Mouse (Mus musculus): ENCODE measurements around the gene Fndc8. TPM values are rescaled to one million over a fixed set of nuclear protein-coding genes. Genes with fewer than 3 reads are reported as not detected.

Fndc8 gene
- polyA plus RNA-seq, 1 experiment = 0.08 TPM

DNA sequence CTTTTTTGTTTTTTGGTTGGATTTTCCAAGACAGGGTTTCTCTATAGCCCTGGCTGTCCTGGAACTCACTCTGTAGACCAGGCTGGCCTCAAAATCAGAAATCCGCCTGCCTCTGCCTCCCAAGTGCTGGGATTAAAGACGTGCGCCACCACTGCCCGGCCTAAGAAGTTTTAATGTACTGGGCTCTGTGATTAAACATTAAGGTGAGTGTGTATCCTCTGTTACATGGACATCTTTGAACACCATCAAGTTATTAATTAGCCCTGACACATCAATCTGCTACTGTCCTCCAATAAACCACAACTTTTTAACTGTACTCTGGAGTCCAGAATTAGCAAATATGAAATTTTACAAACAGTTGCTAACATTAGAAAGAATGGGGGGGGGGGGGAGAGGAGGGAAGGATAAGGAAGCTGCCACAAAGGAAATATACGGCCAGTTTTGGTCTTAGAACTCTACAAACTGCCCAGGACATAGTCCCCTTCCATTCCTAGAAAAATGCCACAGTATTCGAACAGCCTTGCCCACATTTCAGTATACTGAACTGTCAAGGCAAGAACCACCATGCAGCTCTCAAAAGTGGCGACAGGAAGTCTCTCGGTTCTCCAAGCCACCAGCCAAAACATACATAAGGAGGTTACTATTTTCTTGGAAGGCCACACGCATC is 22.3 kb upstream of the Fndc8 start:
- no peaks in the 10 kb centered on the region for H3K79me2 ChIP-seq (ENCODE audit: control insufficient read depth, insufficient read depth)
- no peaks in the 10 kb centered on the region for H3K79me3 ChIP-seq (ENCODE audit: low read depth)
- no peaks in the 10 kb centered on the region for H3K36me3 ChIP-seq (ENCODE audit: control insufficient read depth, insufficient read depth)
- no peak overlapping the region for H3ac ChIP-seq (ENCODE audit: control insufficient read depth, insufficient read length, low read depth)
- no peak for TF ChIP-seq CTCF (IDR thresholded peaks at IDR 0.05; ENCODE audit: control insufficient read depth, insufficient read depth, insufficient read length)
- no peak for TF ChIP-seq MAX (IDR thresholded peaks at IDR 0.05)
- no peak for TF ChIP-seq CEBPB (IDR thresholded peaks at IDR 0.05; ENCODE audit: low read depth)
- TF ChIP-seq MYOD1 (IDR thresholded peaks at IDR 0.05; ENCODE audit: control insufficient read depth, insufficient read length, low read depth) = no peak
- no peak for TF ChIP-seq MYOG (IDR thresholded peaks at IDR 0.05; ENCODE audit: control insufficient read depth, extremely low read depth, insufficient read length)
- no peak for TF ChIP-seq USF1 (IDR thresholded peaks at IDR 0.05; ENCODE audit: low read depth)
- TF ChIP-seq FOSL1 (IDR thresholded peaks at IDR 0.05; ENCODE audit: insufficient read depth, low read length, poor library complexity, severe bottlenecking) = no peak
- no peak overlapping the region for H3K4me3 ChIP-seq (ENCODE audit: insufficient read depth, poor library complexity, severe bottlenecking)
- H3K27me3 ChIP-seq (ENCODE audit: control insufficient read depth, insufficient read depth, insufficient read length) = no peaks in the 10 kb centered on the region

DNA sequence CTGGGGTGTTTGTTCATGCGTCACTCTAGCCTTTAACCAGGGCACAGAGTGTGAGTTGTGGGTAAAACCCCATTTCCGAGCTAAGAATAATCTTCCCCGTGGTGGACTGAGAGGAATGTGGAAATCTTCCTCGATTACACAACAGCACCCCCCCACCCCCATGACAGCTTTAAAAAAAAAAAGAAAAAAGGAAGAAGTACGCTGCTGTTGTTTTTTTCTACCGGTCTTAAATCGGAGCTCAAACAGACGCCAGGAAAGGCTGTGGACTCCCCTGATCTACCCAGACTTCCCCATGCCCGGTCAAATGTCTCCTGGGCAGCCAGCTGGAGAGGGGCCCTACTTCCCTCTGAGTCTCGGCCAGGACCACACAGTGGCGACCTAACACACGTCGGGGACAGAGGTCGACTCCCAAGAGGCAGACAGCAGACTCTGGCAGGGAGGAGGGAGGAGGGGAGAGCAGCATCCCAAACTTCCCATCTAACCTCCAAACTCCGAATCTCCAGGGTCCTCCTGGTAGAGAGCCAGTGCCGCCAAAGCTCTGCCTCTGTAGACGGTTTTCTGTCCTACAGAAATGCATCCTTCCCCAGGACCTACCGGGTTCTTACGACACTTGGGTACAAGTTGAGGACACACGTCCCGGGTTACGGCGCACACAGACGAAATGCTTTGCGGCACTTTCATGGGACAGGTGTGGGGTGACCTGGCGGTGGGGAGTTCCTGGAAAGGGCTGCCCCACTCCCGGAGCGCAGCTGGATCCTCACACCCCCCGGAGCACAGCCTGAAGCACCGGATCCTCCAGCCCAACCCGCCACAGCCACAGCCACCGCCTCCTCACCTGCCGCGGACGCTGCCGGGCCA is 21.5 kb upstream of the Fndc8 start:
- Histone ChIP-seq H3K36me3 (ENCODE audit: control insufficient read depth, insufficient read depth) (no peaks in the 10 kb centered on the region), H3ac (ENCODE audit: control insufficient read depth, insufficient read length, low read depth) (peak overlapping the region; percentile 77), H3K4me3 (ENCODE audit: insufficient read depth, poor library complexity, severe bottlenecking) (peak overlapping the region; percentile 59), H3K79me2 (ENCODE audit: control insufficient read depth, insufficient read depth) (no peaks in the 10 kb centered on the region), H3K79me3 (ENCODE audit: low read depth) (no peaks in the 10 kb centered on the region), H3K27me3 (ENCODE audit: control insufficient read depth, insufficient read depth, insufficient read length) (no peaks in the 10 kb centered on the region)
- no peak for TF ChIP-seq FOSL1 (IDR thresholded peaks at IDR 0.05; ENCODE audit: insufficient read depth, low read length, poor library complexity, severe bottlenecking)
- no peak for TF ChIP-seq MYOD1 (IDR thresholded peaks at IDR 0.05; ENCODE audit: control insufficient read depth, insufficient read length, low read depth)
- TF ChIP-seq USF1 (IDR thresholded peaks at IDR 0.05; ENCODE audit: low read depth) = no peak
- no peak for TF ChIP-seq MYOG (IDR thresholded peaks at IDR 0.05; ENCODE audit: control insufficient read depth, extremely low read depth, insufficient read length)
- no peak for TF ChIP-seq CEBPB (IDR thresholded peaks at IDR 0.05; ENCODE audit: low read depth)
- no peak for TF ChIP-seq MAX (IDR thresholded peaks at IDR 0.05)
- TF ChIP-seq CTCF (IDR thresholded peaks at IDR 0.05; ENCODE audit: control insufficient read depth, insufficient read depth, insufficient read length) = no peak

DNA sequence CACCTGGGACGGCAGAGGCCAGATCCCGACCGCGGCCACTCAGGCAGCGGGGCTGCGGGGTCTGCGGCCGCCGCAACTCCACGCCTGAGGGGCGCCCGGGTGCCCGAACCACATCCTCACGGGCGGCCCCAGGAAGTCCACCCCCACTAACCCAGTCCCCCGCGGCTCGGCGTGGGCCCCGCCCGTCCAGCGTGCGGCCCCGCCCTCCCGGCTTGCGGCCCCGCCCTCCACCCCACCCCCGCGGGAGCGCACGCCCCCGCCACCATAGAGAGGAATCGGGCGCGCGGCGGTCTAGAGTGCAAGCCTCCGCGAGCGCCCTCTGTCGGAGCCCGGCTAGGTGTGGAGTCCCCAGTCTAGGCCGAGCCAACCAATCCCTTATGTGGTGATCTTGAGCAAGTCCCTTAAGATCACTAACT is 20.9 kb upstream of the Fndc8 start, which contains the start of gene Rffl:
Gene Rffl (minus strand): TSS at position 180 of the 416 bp plus-strand sequence.
- no peak for TF ChIP-seq CEBPB (IDR thresholded peaks at IDR 0.05; ENCODE audit: low read depth)
- TF ChIP-seq CTCF (IDR thresholded peaks at IDR 0.05; ENCODE audit: control insufficient read depth, insufficient read depth, insufficient read length) = peak; percentile 77
- no peak for TF ChIP-seq MYOD1 (IDR thresholded peaks at IDR 0.05; ENCODE audit: control insufficient read depth, insufficient read length, low read depth)
- H3K4me3 ChIP-seq (ENCODE audit: insufficient read depth, poor library complexity, severe bottlenecking) = peak within 1 kb of the TSS; percentile 59
- no peaks in the 10 kb centered on the region for H3K27me3 ChIP-seq (ENCODE audit: control insufficient read depth, insufficient read depth, insufficient read length)
- H3K79me3 ChIP-seq (ENCODE audit: low read depth) = no peaks in the 10 kb centered on the region
- H3K36me3 ChIP-seq (ENCODE audit: control insufficient read depth, insufficient read depth) = no peaks in the 10 kb centered on the region
- peak within 1 kb of the TSS; percentile 77 for H3ac ChIP-seq (ENCODE audit: control insufficient read depth, insufficient read length, low read depth)
- H3K79me2 ChIP-seq (ENCODE audit: control insufficient read depth, insufficient read depth) = no peaks in the 10 kb centered on the region

DNA sequence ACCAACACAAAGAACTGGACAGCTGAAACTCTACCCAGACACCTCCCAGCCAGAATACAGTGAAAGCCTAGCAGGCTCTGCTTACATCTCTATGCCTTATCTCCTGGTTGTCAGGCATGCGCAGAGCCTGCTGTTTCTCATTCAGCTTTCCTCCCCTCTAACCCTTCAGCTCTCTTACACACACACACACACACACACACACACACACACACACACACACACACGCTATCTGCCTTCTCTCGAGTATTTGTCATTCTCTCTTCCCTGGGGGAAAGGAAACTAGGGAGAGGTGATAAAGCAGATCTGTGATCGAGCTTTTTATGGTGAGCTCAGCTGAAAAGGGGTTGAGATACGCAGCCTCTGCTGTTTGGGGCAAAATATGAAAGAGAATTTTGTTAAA is 17.0 kb upstream of the Fndc8 start:
- H3K36me3 ChIP-seq (ENCODE audit: control insufficient read depth, insufficient read depth) = no peaks in the 10 kb centered on the region
- no peak for TF ChIP-seq FOSL1 (IDR thresholded peaks at IDR 0.05; ENCODE audit: insufficient read depth, low read length, poor library complexity, severe bottlenecking)
- TF ChIP-seq CTCF (IDR thresholded peaks at IDR 0.05; ENCODE audit: control insufficient read depth, insufficient read depth, insufficient read length) = no peak

DNA sequence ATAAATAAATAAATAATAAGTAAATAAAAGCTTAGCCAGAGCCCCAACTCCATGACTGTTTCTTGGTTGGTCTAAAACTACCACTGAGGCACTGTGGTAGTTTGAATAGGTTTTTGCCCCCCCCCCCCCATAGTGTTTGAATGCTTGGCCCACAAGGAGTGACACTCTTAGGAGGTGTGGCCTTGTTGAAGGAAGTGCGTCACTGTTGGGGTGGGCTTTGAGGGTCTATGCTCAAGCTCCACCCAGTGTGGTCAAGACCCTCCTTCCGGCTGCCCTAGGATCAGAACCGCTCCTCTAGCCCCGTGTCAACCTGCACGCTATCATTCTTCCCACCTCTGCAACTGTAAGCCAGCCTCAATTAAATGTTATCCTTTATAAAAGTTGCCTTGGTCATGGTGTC is 16.3 kb upstream of the Fndc8 start:
- H3K79me3 ChIP-seq (ENCODE audit: low read depth) = no peaks in the 10 kb centered on the region
- no peaks in the 10 kb centered on the region for H3K36me3 ChIP-seq (ENCODE audit: control insufficient read depth, insufficient read depth)
- H3K79me2 ChIP-seq (ENCODE audit: control insufficient read depth, insufficient read depth) = no peaks in the 10 kb centered on the region
- no peaks in the 10 kb centered on the region for H3K27me3 ChIP-seq (ENCODE audit: control insufficient read depth, insufficient read depth, insufficient read length)
- TF ChIP-seq FOSL1 (IDR thresholded peaks at IDR 0.05; ENCODE audit: insufficient read depth, low read length, poor library complexity, severe bottlenecking) (no peak), CEBPB (IDR thresholded peaks at IDR 0.05; ENCODE audit: low read depth) (no peak)
- no peak overlapping the region for H3K4me3 ChIP-seq (ENCODE audit: insufficient read depth, poor library complexity, severe bottlenecking)
- H3ac ChIP-seq (ENCODE audit: control insufficient read depth, insufficient read length, low read depth) = no peak overlapping the region

More for the DNA sequence above, 17.0 kb upstream of the Fndc8 start:
- Histone ChIP-seq H3K4me3 (ENCODE audit: insufficient read depth, poor library complexity, severe bottlenecking) (no peak overlapping the region), H3ac (ENCODE audit: control insufficient read depth, insufficient read length, low read depth) (no peak overlapping the region), H3K79me3 (ENCODE audit: low read depth) (no peaks in the 10 kb centered on the region), H3K27me3 (ENCODE audit: control insufficient read depth, insufficient read depth, insufficient read length) (no peaks in the 10 kb centered on the region), H3K79me2 (ENCODE audit: control insufficient read depth, insufficient read depth) (no peaks in the 10 kb centered on the region)

Measured in C2C12 (cell line).